Mouse (Mus musculus): ENCODE measurements around the gene Hgfac. TPM values are rescaled to one million over a fixed set of nuclear protein-coding genes. Genes with fewer than 3 reads are reported as not detected.

Hgfac gene
- polyA plus RNA-seq, 1 experiment from 2014 or later = 4.8 TPM

DNA sequence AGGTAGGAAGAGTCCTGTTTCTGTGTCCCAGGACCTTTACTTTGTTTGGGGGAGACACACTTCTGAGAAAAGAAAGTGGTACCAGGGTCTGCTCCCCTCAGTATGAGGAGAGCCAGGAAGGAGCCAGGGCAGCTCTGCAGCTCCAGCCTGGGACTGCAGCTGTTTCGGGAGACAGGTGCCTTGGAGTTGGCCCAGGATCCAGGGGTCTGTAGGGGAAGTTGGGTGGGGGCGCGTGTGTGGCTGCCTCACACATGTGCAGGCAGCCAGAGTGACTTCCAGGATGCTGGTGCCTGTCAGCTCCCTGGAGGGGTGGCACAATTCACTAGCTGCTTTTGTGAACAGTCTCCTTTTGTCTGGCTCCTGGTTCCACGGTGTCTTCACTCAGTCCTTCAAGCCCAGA is 16.3 kb downstream of the Hgfac start:
- peak overlapping the region; percentile 56 for H3K4me3 ChIP-seq (ENCODE audit: low read length)
- peaks cover 9% of the 10 kb centered on the region; the same call in 1 of the 2 replicates for H3K4me1 ChIP-seq (ENCODE audit: insufficient read depth, low read length)
- H3K9ac ChIP-seq (replicated peaks; ENCODE audit: low read length) = no peak overlapping the region; the same call in 1 of the 2 replicates
- H3K4me2 ChIP-seq (replicated peaks; ENCODE audit: low read depth, low read length) = peak overlapping the region; percentile 97
- H3K27ac ChIP-seq (ENCODE audit: low read length) = no peak overlapping the region
- no peak for ATAC-seq (ENCODE audit: low FRiP score, low TSS enrichment)
- 28% methylated on average over 4 of the region's 4 CpGs for WGBS
- no peaks in the 10 kb centered on the region for H3K9me3 ChIP-seq (ENCODE audit: low read length)
- H3K36me3 ChIP-seq (ENCODE audit: insufficient read depth, low read length) = no peaks in the 10 kb centered on the region
- H3K27me3 ChIP-seq (ENCODE audit: insufficient read depth, low read length) = peaks cover 16% of the 10 kb centered on the region

DNA sequence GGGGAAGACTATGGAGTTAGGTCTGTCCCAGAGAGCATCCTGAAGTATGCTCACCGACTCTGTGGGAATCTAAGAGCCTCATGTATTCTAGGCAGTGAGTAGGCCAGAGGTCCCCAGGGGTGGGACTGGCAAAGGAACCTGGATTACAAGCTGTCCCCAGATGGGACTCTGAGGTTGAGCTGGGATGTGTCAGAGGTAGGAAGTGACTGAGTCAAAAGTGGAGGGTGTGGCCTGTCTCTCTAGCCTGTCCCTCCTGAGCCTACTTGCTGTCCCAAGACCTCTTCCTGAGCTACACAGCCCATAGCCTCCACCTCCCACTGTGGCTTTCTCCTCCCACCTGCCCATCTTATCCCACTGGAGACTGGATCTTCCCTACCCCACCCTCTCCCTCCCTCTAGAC is 16.9 kb downstream of the Hgfac start:
- Histone ChIP-seq H3K36me3 (ENCODE audit: insufficient read depth, low read length) (no peaks in the 10 kb centered on the region), H3K4me1 (ENCODE audit: insufficient read depth, low read length) (peaks cover 9% of the 10 kb centered on the region; the same call in 1 of the 2 replicates), H3K4me2 (replicated peaks; ENCODE audit: low read depth, low read length) (no peak overlapping the region), H3K27ac (ENCODE audit: low read length) (no peak overlapping the region), H3K9ac (replicated peaks; ENCODE audit: low read length) (no peak overlapping the region), H3K4me3 (ENCODE audit: low read length) (no peak overlapping the region), H3K9me3 (ENCODE audit: low read length) (no peaks in the 10 kb centered on the region), H3K27me3 (ENCODE audit: insufficient read depth, low read length) (peaks cover 16% of the 10 kb centered on the region)
- no peak for ATAC-seq (ENCODE audit: low FRiP score, low TSS enrichment)
- 78% methylated on average over 1 of the region's 1 CpGs for WGBS

DNA sequence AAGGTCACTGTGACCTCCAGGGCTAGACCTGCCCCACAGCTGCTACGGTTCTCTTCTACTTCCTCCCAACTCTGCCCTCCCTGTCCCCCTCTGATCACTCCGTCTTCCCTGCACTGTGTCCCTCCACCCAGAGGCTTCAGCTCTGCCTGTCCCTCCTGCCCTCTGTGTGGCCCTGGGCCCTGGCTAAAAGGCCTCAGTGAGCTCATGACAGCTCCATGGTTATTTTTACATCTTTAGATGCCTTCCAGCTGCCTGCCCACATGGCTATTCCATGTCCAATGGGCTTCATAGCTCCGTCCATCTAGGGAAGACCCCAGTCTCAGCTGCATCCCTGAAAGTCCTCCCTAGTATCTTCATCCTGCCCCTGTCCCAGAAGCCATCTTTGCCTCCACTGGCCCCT is 18.8 kb downstream of the Hgfac start:
- H3K27me3 ChIP-seq (ENCODE audit: insufficient read depth, low read length) = peaks cover 16% of the 10 kb centered on the region
- H3K9ac ChIP-seq (replicated peaks; ENCODE audit: low read length) = no peak overlapping the region
- no peak overlapping the region for H3K27ac ChIP-seq (ENCODE audit: low read length)
- H3K9me3 ChIP-seq (ENCODE audit: low read length) = no peaks in the 10 kb centered on the region
- 43% methylated on average over 3 of the region's 3 CpGs for WGBS
- H3K4me3 ChIP-seq (ENCODE audit: low read length) = no peak overlapping the region
- H3K4me2 ChIP-seq (replicated peaks; ENCODE audit: low read depth, low read length) = no peak overlapping the region
- ATAC-seq (ENCODE audit: low FRiP score, low TSS enrichment) = no peak
- H3K36me3 ChIP-seq (ENCODE audit: insufficient read depth, low read length) = no peaks in the 10 kb centered on the region
- peaks cover 9% of the 10 kb centered on the region; the same call in 1 of the 2 replicates for H3K4me1 ChIP-seq (ENCODE audit: insufficient read depth, low read length)

DNA sequence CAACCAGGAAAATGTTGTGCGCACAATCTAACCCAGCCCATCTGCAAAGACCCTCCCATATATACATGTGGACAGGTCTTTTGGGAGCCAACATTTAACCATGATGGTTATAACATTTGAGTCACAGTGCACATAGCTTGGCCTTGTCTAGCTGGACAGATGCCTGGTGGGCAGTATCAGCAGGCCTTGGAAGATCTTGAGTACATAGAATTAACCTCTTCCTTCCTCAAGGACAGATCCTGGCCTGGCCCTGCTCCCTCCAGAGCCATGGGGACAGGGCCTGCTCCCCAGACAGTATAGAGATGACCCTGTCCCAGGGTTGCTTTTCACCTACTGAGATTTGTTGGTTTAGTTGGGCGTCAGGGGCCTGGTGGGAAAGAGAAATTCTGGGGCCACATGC is 28.5 kb downstream of the Hgfac start:
- no peaks in the 10 kb centered on the region for H3K4me1 ChIP-seq (ENCODE audit: insufficient read depth, low read length)
- no peak overlapping the region for H3K9ac ChIP-seq (replicated peaks; ENCODE audit: low read length)
- H3K4me2 ChIP-seq (replicated peaks; ENCODE audit: low read depth, low read length) = no peak overlapping the region
- H3K27ac ChIP-seq (ENCODE audit: low read length) = no peak overlapping the region
- H3K36me3 ChIP-seq (ENCODE audit: insufficient read depth, low read length) = no peaks in the 10 kb centered on the region
- no peaks in the 10 kb centered on the region for H3K9me3 ChIP-seq (ENCODE audit: low read length)
- H3K27me3 ChIP-seq (ENCODE audit: insufficient read depth, low read length) = no peaks in the 10 kb centered on the region; the same call in 1 of the 2 replicates
- H3K4me3 ChIP-seq (ENCODE audit: low read length) = no peak overlapping the region
- WGBS = 90% methylated on average over 2 of the region's 2 CpGs
- no peak for ATAC-seq (ENCODE audit: low FRiP score, low TSS enrichment)

DNA sequence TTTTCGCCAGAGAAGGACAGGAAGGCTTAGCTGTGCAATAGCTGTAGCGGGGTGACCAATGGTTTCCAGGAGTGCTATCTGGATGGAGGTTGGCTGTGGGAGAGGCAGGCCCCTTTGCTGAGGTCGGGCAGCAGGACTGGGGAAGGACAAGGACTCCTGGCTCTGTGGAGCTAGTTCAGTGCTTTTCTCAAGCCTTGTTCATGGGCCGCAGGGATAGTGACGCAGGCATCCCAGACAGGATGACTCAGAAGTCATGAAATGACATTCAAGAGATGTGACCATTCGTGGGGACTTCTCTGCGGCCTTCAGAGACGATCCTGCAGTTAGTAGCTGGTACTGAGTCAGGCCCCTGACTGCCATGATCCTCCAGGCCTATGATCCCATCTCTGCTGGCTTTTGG is 29.0 kb downstream of the Hgfac start:
- WGBS = 87% methylated on average over 8 of the region's 8 CpGs
- Histone ChIP-seq H3K9me3 (ENCODE audit: low read length) (no peaks in the 10 kb centered on the region), H3K4me1 (ENCODE audit: insufficient read depth, low read length) (no peaks in the 10 kb centered on the region), H3K4me2 (replicated peaks; ENCODE audit: low read depth, low read length) (no peak overlapping the region), H3K4me3 (ENCODE audit: low read length) (no peak overlapping the region), H3K9ac (replicated peaks; ENCODE audit: low read length) (no peak overlapping the region), H3K27me3 (ENCODE audit: insufficient read depth, low read length) (no peaks in the 10 kb centered on the region; the same call in 1 of the 2 replicates), H3K27ac (ENCODE audit: low read length) (no peak overlapping the region), H3K36me3 (ENCODE audit: insufficient read depth, low read length) (no peaks in the 10 kb centered on the region)
- ATAC-seq (ENCODE audit: low FRiP score, low TSS enrichment) = no peak

DNA sequence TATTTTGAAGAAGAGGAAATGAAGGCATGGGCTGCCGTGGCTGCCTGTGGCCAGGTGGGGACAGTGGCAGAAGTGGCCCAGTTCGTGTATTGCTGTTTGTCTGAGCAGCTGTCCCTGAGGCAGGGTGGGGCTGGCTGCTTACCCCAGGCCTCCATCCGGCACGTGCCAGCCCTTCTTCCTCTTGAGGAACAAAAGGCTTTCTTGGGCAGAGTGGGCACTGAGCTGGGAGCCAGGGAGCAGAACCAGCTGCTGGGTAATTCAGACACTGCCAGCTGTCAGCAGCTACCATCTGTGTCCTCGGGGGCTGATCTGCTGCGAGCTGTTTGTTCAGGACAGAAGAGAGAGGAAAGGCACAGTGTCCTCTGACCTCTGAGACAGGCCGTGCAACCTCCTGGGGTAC is 29.6 kb downstream of the Hgfac start:
- no peaks in the 10 kb centered on the region for H3K36me3 ChIP-seq (ENCODE audit: insufficient read depth, low read length)
- H3K9me3 ChIP-seq (ENCODE audit: low read length) = no peaks in the 10 kb centered on the region
- ATAC-seq (ENCODE audit: low FRiP score, low TSS enrichment) = no peak
- H3K9ac ChIP-seq (replicated peaks; ENCODE audit: low read length) = no peak overlapping the region
- no peak overlapping the region for H3K4me3 ChIP-seq (ENCODE audit: low read length)
- 47% methylated on average over 7 of the region's 7 CpGs for WGBS
- no peaks in the 10 kb centered on the region for H3K4me1 ChIP-seq (ENCODE audit: insufficient read depth, low read length)
- H3K4me2 ChIP-seq (replicated peaks; ENCODE audit: low read depth, low read length) = no peak overlapping the region
- H3K27ac ChIP-seq (ENCODE audit: low read length) = no peak overlapping the region
- H3K27me3 ChIP-seq (ENCODE audit: insufficient read depth, low read length) = no peaks in the 10 kb centered on the region; the same call in 1 of the 2 replicates

DNA sequence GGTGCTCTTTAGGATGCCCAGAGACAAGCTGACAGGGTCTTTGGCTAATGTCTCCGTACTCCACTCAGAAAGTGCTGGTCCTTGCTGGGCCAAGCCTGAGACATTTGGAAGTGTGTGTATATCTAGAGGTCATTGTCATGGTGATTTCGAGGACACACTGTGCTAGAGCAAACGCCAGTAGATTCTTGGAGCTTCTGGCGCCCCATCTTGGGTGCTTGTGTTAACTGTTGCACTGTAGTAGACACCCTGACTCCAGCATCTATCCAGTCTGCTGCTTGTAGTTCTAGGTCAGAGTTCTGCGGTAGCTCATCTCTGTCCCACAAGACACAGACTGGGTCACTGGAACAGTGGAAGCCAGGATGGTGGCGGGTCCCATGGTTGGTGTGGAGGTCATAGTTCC is 30.5 kb downstream of the Hgfac start:
- Histone ChIP-seq H3K4me3 (ENCODE audit: low read length) (no peak overlapping the region), H3K4me1 (ENCODE audit: insufficient read depth, low read length) (no peaks in the 10 kb centered on the region), H3K4me2 (replicated peaks; ENCODE audit: low read depth, low read length) (no peak overlapping the region), H3K36me3 (ENCODE audit: insufficient read depth, low read length) (no peaks in the 10 kb centered on the region), H3K9me3 (ENCODE audit: low read length) (no peaks in the 10 kb centered on the region), H3K27me3 (ENCODE audit: insufficient read depth, low read length) (no peaks in the 10 kb centered on the region), H3K27ac (ENCODE audit: low read length) (no peak overlapping the region), H3K9ac (replicated peaks; ENCODE audit: low read length) (no peak overlapping the region)
- WGBS = 94% methylated on average over 6 of the region's 6 CpGs
- ATAC-seq (ENCODE audit: low FRiP score, low TSS enrichment) = no peak

DNA sequence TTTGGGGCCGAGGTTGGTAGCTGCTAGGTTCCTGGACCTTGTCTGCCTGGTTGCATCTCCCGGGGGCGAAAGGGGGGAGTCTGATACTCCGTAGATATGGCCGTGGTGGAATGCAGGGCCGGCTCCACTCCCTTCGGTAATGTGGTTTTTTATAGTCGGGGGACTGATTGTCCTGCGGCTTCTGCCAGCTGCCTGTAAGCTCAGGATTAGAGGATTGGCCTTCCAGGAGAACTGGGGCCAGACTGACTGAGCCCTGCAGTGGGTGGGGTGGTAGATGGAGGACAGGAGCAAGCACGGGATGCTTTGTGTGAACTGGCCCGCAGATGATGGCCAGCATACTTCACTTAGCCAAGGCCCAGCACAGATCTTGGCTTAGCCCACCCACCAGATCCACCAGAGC is 31.9 kb downstream of the Hgfac start:
- Histone ChIP-seq H3K9ac (replicated peaks; ENCODE audit: low read length) (no peak overlapping the region), H3K4me2 (replicated peaks; ENCODE audit: low read depth, low read length) (no peak overlapping the region), H3K27me3 (ENCODE audit: insufficient read depth, low read length) (no peaks in the 10 kb centered on the region), H3K36me3 (ENCODE audit: insufficient read depth, low read length) (no peaks in the 10 kb centered on the region), H3K27ac (ENCODE audit: low read length) (no peak overlapping the region), H3K4me1 (ENCODE audit: insufficient read depth, low read length) (no peaks in the 10 kb centered on the region), H3K4me3 (ENCODE audit: low read length) (no peak overlapping the region), H3K9me3 (ENCODE audit: low read length) (no peaks in the 10 kb centered on the region)
- ATAC-seq (ENCODE audit: low FRiP score, low TSS enrichment) = no peak
- 73% methylated on average over 11 of the region's 11 CpGs for WGBS

DNA sequence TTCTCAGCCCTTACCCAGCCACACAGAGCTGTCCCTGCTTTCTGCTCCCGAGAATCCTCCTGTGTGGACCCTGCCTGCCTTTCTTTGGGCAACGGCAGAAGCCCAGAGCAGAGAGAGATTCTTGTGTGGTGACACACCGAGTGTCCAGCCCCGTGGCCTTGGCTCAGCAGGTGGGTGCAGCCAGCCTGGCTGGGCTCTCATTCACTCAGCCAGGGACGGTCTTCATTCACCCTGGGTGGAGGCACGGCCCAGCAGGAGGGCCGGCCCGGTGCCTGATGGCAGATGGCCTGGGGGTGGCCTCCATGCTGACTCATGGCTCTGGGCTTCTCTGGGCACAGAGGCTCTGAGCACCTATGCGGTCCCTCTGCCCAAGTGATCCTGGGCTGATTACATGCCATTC is 32.7 kb downstream of the Hgfac start:
- Histone ChIP-seq H3K9me3 (ENCODE audit: low read length) (no peaks in the 10 kb centered on the region), H3K4me2 (replicated peaks; ENCODE audit: low read depth, low read length) (no peak overlapping the region), H3K27ac (ENCODE audit: low read length) (no peak overlapping the region), H3K27me3 (ENCODE audit: insufficient read depth, low read length) (no peaks in the 10 kb centered on the region), H3K36me3 (ENCODE audit: insufficient read depth, low read length) (no peaks in the 10 kb centered on the region), H3K9ac (replicated peaks; ENCODE audit: low read length) (no peak overlapping the region), H3K4me1 (ENCODE audit: insufficient read depth, low read length) (no peaks in the 10 kb centered on the region), H3K4me3 (ENCODE audit: low read length) (no peak overlapping the region)
- no peak for ATAC-seq (ENCODE audit: low FRiP score, low TSS enrichment)
- 74% methylated on average over 9 of the region's 9 CpGs for WGBS

DNA sequence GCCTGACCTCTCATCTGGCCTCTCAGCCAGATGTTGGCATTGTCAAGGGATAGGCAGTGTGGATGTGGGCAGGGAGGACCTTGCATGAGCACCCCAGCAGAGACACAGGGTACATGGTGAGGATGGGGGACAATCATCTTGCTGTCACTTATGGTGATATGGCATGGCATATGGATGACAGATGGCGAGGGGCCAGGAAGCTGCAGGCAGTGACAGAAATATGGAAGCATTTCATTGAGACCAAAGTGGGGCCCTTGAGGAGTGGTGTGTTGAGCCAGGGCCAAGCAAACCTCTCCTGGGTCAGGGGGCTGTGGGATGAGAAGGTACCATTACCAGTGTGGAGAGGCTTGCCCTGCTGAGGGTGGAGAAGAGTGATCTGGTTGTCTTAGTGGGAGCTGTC is 35.1 kb downstream of the Hgfac start:
- Histone ChIP-seq H3K4me1 (ENCODE audit: insufficient read depth, low read length) (no peaks in the 10 kb centered on the region), H3K9ac (replicated peaks; ENCODE audit: low read length) (no peak overlapping the region), H3K4me2 (replicated peaks; ENCODE audit: low read depth, low read length) (no peak overlapping the region), H3K9me3 (ENCODE audit: low read length) (no peaks in the 10 kb centered on the region), H3K27me3 (ENCODE audit: insufficient read depth, low read length) (no peaks in the 10 kb centered on the region), H3K27ac (ENCODE audit: low read length) (no peak overlapping the region), H3K4me3 (ENCODE audit: low read length) (no peak overlapping the region), H3K36me3 (ENCODE audit: insufficient read depth, low read length) (no peaks in the 10 kb centered on the region)
- no peak for ATAC-seq (ENCODE audit: low FRiP score, low TSS enrichment)
- WGBS = 96% methylated on average over 1 of the region's 1 CpGs
